Mouse (Mus musculus) ES-E14 (cell line): Measurements from ENCODE around the gene Ets1.

ENCODE experiments used
- HCFC1 ChIP-seq: IDR thresholded peaks from 2 replicates; pipeline ENCODE4 v1.6.1; 2012; ENCODE audit warnings: low read length, inconsistent platforms, borderline replicate concordance; ENCODE audit not compliant: insufficient read depth
- MAFK ChIP-seq: IDR thresholded peaks from 2 replicates; pipeline ENCODE4 v1.6.1; 2014; ENCODE audit warnings: mild to moderate bottlenecking, low read depth, low read length, inconsistent platforms; ENCODE audit not compliant: insufficient read depth
- ZNF384 ChIP-seq: IDR thresholded peaks from 2 replicates; pipeline ENCODE4 v1.6.1; 2012; ENCODE audit warnings: low read depth, low read length, inconsistent platforms

- TF ChIP-seq ZNF384 (no peak), MAFK (no peak), HCFC1 (no peak)
These were observed 3.8 kb upstream of the Ets1 start for GRCm38 (mm10) chr9:32632237-32632636.
